ENCODE assay signal across 8 mouse cellular contexts in genomic region chr13:43480595-43480956, GRCm38 (mm10). TPM values are rescaled to one million over a fixed set of nuclear protein-coding genes. Genes with fewer than 3 reads are reported as not detected.
DNase-seq lines count a peak whose midpoint lies in the region; ATAC-seq and TF ChIP-seq lines count a peak whose summit lies in the region.

No protein-coding gene starts in this region.

- H3K4me1 ChIP-seq in liver, adult 2 months (ENCODE audit: control insufficient read depth, insufficient read depth, low read length) = peaks cover 21% of the 10 kb centered on the region
- H3K4me1 ChIP-seq in embryonic facial prominence, embryonic 13.5 days = peaks cover 13% of the 10 kb centered on the region
- peaks cover 14% of the 10 kb centered on the region for H3K4me1 ChIP-seq in intestine, embryonic 15.5 days (replicated peaks)
- H3K4me1 ChIP-seq in neural tube, embryonic 12.5 days = peaks cover 26% of the 10 kb centered on the region

- H3K4me3 ChIP-seq in liver, adult 2 months (ENCODE audit: insufficient read depth, low read depth, low read length) = peak overlapping the region; percentile 97
- H3K4me3 ChIP-seq in embryonic facial prominence, embryonic 13.5 days = peak overlapping the region; percentile 99
- peak overlapping the region; percentile 95 for H3K4me3 ChIP-seq in intestine, embryonic 15.5 days (replicated peaks)
- H3K4me3 ChIP-seq in neural tube, embryonic 12.5 days = peak overlapping the region; percentile 85

- H3K4me2 ChIP-seq in embryonic facial prominence, embryonic 13.5 days = peak overlapping the region; percentile 81
- H3K4me2 ChIP-seq in intestine, embryonic 15.5 days (replicated peaks) = peak overlapping the region; percentile 71
- peak overlapping the region; percentile 73 for H3K4me2 ChIP-seq in neural tube, embryonic 12.5 days (replicated peaks)

- H3K27me3 ChIP-seq in liver, adult 2 months (ENCODE audit: control insufficient read depth, insufficient read depth, low read length) = no peaks in the 10 kb centered on the region
- no peaks in the 10 kb centered on the region for H3K27me3 ChIP-seq in embryonic facial prominence, embryonic 13.5 days
- H3K27me3 ChIP-seq in intestine, embryonic 15.5 days (replicated peaks) = no peaks in the 10 kb centered on the region
- no peaks in the 10 kb centered on the region for H3K27me3 ChIP-seq in neural tube, embryonic 12.5 days (replicated peaks)

- H3K36me3 ChIP-seq in liver, adult 2 months (ENCODE audit: control insufficient read depth, insufficient read depth, low read length) = no peaks in the 10 kb centered on the region
- H3K36me3 ChIP-seq in embryonic facial prominence, embryonic 13.5 days = no peaks in the 10 kb centered on the region
- H3K36me3 ChIP-seq in intestine, embryonic 15.5 days = no peaks in the 10 kb centered on the region
- no peaks in the 10 kb centered on the region for H3K36me3 ChIP-seq in neural tube, embryonic 12.5 days

- no peak for TF ChIP-seq POLR2A in liver, adult 2 months (IDR thresholded peaks at IDR 0.05; ENCODE audit: extremely low read depth, insufficient read depth, low read length)

- no peak; the same call in 1 of the 2 replicates for ATAC-seq in embryonic facial prominence, embryonic 13.5 days (ENCODE audit: insufficient number of reproducible peaks, insufficient read depth, low FRiP score, low TSS enrichment, low read depth)
- peak; percentile 34; the same call in 1 of the 2 replicates for ATAC-seq in intestine, embryonic 15.5 days
- ATAC-seq in neural tube, embryonic 12.5 days (ENCODE audit: low FRiP score, low read depth) = peak; percentile 15; the same call in 1 of the 2 replicates

- TF ChIP-seq CTCF in liver, adult 2 months (IDR thresholded peaks at IDR 0.05; ENCODE audit: low read depth, low read length) = no peak

- DNase-seq in liver, adult 2 months (ENCODE audit: extremely low read depth, low read depth, low spot score) = no peak
- no peak for DNase-seq in liver
- no peak for DNase-seq in adrenal gland, adult 18-20 months (ENCODE audit: low spot score in 2 of 2)
- DNase-seq in left cerebral cortex, postnatal 10 days (ENCODE audit: extremely low spot score in 1 of 2, low spot score in 2 of 2) = no peak
- no peak for DNase-seq in frontal cortex, postnatal 14 days (ENCODE audit: low spot score in 2 of 2)

- H3K79me2 ChIP-seq in liver, adult 2 months (ENCODE audit: control insufficient read depth, insufficient read depth, low read length) = peaks cover 26% of the 10 kb centered on the region

- H3K9me3 ChIP-seq in embryonic facial prominence, embryonic 13.5 days = no peaks in the 10 kb centered on the region
- H3K9me3 ChIP-seq in intestine, embryonic 15.5 days = no peaks in the 10 kb centered on the region
- no peaks in the 10 kb centered on the region for H3K9me3 ChIP-seq in neural tube, embryonic 12.5 days

- WGBS in liver, adult 2 months = 27% methylated on average over 67 of the region's 67 CpGs
- 0% methylated on average over 35 of the region's 67 CpGs for WGBS in embryonic facial prominence, embryonic 13.5 days
- WGBS in intestine, embryonic 15.5 days = 0% methylated on average over 22 of the region's 67 CpGs
- 0% methylated on average over 18 of the region's 67 CpGs for WGBS in neural tube, embryonic 12.5 days

- peak overlapping the region; percentile 99 for H3K27ac ChIP-seq in liver, adult 2 months (replicated peaks; ENCODE audit: insufficient read depth, low read depth, low read length)
- H3K27ac ChIP-seq in embryonic facial prominence, embryonic 13.5 days = peak overlapping the region; percentile 98
- peak overlapping the region; percentile 100 for H3K27ac ChIP-seq in intestine, embryonic 15.5 days
- H3K27ac ChIP-seq in neural tube, embryonic 12.5 days = peak overlapping the region; percentile 100

- H3K9ac ChIP-seq in liver, adult 2 months (ENCODE audit: low read depth, low read length) = peak overlapping the region; percentile 100
- H3K9ac ChIP-seq in embryonic facial prominence, embryonic 13.5 days = peak overlapping the region; percentile 98
- H3K9ac ChIP-seq in intestine, embryonic 15.5 days = peak overlapping the region; percentile 97
- peak overlapping the region; percentile 97 for H3K9ac ChIP-seq in neural tube, embryonic 12.5 days

- intact Hi-C loops in left cerebral cortex, postnatal 10 days (cut with DNase I) = loop anchor here (5.0 kb wide), 1 partner anchor 52 kb away; no protein-coding TSS in a partner anchor

RNA-seq across cellular contexts. Expression of gene Ranbp9, which starts 0.5 kb away (rescaled TPM):
- 27.8 and 32.8 TPM in 2 replicates for total RNA-seq in liver, adult 2 months (2014; rRNA removed)
- polyA plus RNA-seq in liver, adult 2 months (2012; rRNA removed) = 10.6 and 17.8 TPM in 2 replicates
- 11.0 and 11.1 TPM in 2 replicates for polyA plus RNA-seq in embryonic facial prominence, embryonic 13.5 days (2015; fragmentation: Nextera tagmentation; extraction: Ambion mirVana)
- 7.9 and 8.0 TPM in 2 replicates for polyA plus RNA-seq in intestine, embryonic 15.5 days (2015; fragmentation: Nextera tagmentation; extraction: Ambion mirVana)
- 13.4 and 14.2 TPM in 2 replicates for polyA plus RNA-seq in neural tube, embryonic 12.5 days (2016; fragmentation: Nextera tagmentation; extraction: Ambion mirVana)
- 10 to 100 TPM; 57.4 to 73.0 TPM for total RNA-seq in adrenal gland, adult 18-20 months (2021)
- total RNA-seq in left cerebral cortex, postnatal 10 days (2021) = 10 to 100 TPM; 75.6 to 75.7 TPM
